Mouse (Mus musculus) heart, embryonic 12.5 days (tissue): ENCODE results near the gene Dctn3. TPM values are rescaled to one million over a fixed set of nuclear protein-coding genes. Genes with fewer than 3 reads are reported as not detected.

Source experiments
- ATAC-seq: fragments of 200-750 bp; cut with Nextera tagmentation; 2 replicates; pipeline ENCODE4 v1.8.0; 2017; ENCODE audit warnings: moderate TSS enrichment, moderate library complexity; ENCODE audit not compliant: insufficient number of reproducible peaks, low FRiP score
- H3K27ac ChIP-seq: fragments of 300-500 bp; sonication (generic); 2 replicates; pipeline ENCODE4 v1.5.1; 2016; ENCODE audit warnings: mild to moderate bottlenecking, moderate library complexity; ENCODE audit not compliant: poor library complexity, severe bottlenecking
- H3K27me3 ChIP-seq: fragments of 300-500 bp; sonication (generic); replicated peaks from 2 replicates; pipeline ENCODE4 v1.6.1; 2016; ENCODE audit warnings: mild to moderate bottlenecking, moderate library complexity
- H3K36me3 ChIP-seq: fragments of 300-500 bp; sonication (generic); 2 replicates; pipeline ENCODE4 v1.6.1; 2016; ENCODE audit warnings: mild to moderate bottlenecking, moderate library complexity
- H3K4me1 ChIP-seq: fragments of 300-500 bp; sonication (generic); replicated peaks from 2 replicates; pipeline ENCODE4 v1.6.1; 2016; ENCODE audit warnings: mild to moderate bottlenecking
- H3K4me2 ChIP-seq: fragments of 300-500 bp; sonication (generic); 2 replicates; pipeline ENCODE4 v1.6.1; 2016; ENCODE audit warnings: mild to moderate bottlenecking, moderate library complexity
- H3K4me3 ChIP-seq: fragments of 300-500 bp; sonication (generic); 2 replicates; pipeline ENCODE4 v1.5.1; 2016; ENCODE audit warnings: mild to moderate bottlenecking
- H3K9ac ChIP-seq: fragments of 300-500 bp; sonication (generic); 2 replicates; pipeline ENCODE4 v1.6.1; 2016; ENCODE audit warnings: mild to moderate bottlenecking, moderate library complexity
- H3K9me3 ChIP-seq: fragments of 300-500 bp; sonication (generic); replicated peaks from 2 replicates; pipeline ENCODE4 v1.6.1; 2016; ENCODE audit warnings: mild to moderate bottlenecking, moderate library complexity
- WGBS: fragments of 180-500 bp; shearing (Covaris S2); methylation state at CpG from one replicate; pipeline ENCODE4 v1.1.7; 2016; 5-methylcytosine and 5-hydroxymethylcytosine counted together
- polyA plus RNA-seq: library from polyadenylated mRNA; unstranded; fragments of >200 nt; fragmentation: Nextera tagmentation; extraction: Ambion mirVana; gene quantifications from 2 replicates; pipeline ENCODE4 v1.2.1, GENCODE M21; 2016

Gene Dctn3
- polyA plus RNA-seq, 1 experiment from 2014 or later: 118 TPM

DNA sequence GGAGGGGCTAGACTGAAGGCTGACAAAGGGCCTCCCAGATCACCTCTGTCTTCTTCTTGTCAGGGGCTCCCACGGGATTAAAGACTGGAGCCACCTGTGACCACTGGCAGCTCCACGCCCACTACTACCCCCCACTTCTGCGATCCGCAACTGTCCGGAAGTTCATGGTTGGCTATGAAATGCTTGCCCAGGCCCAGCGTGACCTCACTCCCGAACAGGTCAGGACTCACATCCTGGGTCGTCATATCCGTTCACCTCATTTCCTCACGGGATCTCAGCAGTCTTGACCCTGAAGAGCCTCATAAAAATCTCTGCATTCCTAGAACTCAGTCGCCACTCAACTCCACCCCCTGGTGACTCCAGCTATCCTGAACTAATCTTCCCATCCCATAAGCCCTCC, 35.1 kb upstream of the Dctn3 start:
- H3K9me3 ChIP-seq: no peaks in the 10 kb centered on the region
- H3K4me1 ChIP-seq: peaks cover 53% of the 10 kb centered on the region

DNA sequence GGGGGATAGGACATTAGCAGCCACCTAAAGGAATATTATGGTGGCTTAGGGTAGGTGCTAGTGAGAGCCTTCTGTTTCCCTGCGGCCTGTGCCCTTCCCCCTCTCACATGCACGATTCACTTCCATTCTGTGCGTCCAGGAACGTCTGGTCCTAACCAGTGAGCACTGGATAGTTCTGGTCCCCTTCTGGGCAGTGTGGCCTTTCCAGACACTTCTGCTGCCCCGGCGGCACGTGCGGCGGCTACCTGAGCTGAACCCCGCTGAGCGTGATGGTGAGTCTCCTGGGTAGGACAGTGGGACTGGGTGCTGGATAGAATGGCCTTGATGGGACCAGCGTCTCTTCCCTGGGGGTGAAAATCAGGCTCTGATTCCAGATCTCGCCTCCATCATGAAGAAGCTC, 34.4 kb upstream of the Dctn3 start:
- no peak overlapping the region for H3K27ac ChIP-seq
- no peak overlapping the region for H3K9ac ChIP-seq
- H3K4me3 ChIP-seq: no peak overlapping the region
- 90% methylated on average over 13 of the region's 13 CpGs for WGBS
- H3K9me3 ChIP-seq: no peaks in the 10 kb centered on the region
- ATAC-seq: no peak
- H3K27me3 ChIP-seq: no peaks in the 10 kb centered on the region
- peaks cover 22% of the 10 kb centered on the region for H3K36me3 ChIP-seq
- peaks cover 46% of the 10 kb centered on the region for H3K4me1 ChIP-seq
- H3K4me2 ChIP-seq: no peak overlapping the region

More for the DNA sequence above, 35.1 kb upstream of the Dctn3 start:
- 78% methylated on average over 11 of the region's 11 CpGs for WGBS
- Histone ChIP-seq H3K27me3 (no peaks in the 10 kb centered on the region), H3K36me3 (peaks cover 22% of the 10 kb centered on the region), H3K4me3 (no peak overlapping the region), H3K9ac (no peak overlapping the region), H3K4me2 (no peak overlapping the region), H3K27ac (no peak overlapping the region)
- no peak for ATAC-seq

DNA sequence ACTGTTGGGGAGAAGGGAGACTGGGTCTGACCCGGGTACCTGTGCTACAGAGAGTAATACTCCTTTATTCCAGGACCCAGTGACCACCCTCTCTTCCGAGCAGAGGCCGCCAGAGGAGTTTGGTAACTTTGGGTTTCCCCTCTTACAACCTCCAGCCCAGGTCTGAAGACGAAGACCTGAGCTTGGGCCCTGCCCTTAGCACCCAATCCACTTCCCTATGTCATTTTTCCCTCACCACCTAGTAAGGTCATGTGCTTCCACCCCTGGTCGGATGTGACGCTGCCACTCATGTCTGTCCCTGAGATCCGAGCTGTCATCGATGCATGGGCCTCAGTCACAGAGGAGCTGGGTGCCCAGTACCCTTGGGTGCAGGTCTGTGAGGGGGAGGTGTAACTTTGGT, 33.5 kb upstream of the Dctn3 start:
- Histone ChIP-seq H3K27ac (no peak overlapping the region; the same call in 1 of the 2 replicates), H3K9ac (peak overlapping the region; percentile 82), H3K4me1 (peaks cover 38% of the 10 kb centered on the region), H3K36me3 (peaks cover 22% of the 10 kb centered on the region), H3K4me2 (peak overlapping the region; percentile 76), H3K27me3 (no peaks in the 10 kb centered on the region), H3K4me3 (peak overlapping the region; percentile 73), H3K9me3 (no peaks in the 10 kb centered on the region)
- WGBS: 79% methylated on average over 8 of the region's 8 CpGs
- ATAC-seq: no peak

DNA sequence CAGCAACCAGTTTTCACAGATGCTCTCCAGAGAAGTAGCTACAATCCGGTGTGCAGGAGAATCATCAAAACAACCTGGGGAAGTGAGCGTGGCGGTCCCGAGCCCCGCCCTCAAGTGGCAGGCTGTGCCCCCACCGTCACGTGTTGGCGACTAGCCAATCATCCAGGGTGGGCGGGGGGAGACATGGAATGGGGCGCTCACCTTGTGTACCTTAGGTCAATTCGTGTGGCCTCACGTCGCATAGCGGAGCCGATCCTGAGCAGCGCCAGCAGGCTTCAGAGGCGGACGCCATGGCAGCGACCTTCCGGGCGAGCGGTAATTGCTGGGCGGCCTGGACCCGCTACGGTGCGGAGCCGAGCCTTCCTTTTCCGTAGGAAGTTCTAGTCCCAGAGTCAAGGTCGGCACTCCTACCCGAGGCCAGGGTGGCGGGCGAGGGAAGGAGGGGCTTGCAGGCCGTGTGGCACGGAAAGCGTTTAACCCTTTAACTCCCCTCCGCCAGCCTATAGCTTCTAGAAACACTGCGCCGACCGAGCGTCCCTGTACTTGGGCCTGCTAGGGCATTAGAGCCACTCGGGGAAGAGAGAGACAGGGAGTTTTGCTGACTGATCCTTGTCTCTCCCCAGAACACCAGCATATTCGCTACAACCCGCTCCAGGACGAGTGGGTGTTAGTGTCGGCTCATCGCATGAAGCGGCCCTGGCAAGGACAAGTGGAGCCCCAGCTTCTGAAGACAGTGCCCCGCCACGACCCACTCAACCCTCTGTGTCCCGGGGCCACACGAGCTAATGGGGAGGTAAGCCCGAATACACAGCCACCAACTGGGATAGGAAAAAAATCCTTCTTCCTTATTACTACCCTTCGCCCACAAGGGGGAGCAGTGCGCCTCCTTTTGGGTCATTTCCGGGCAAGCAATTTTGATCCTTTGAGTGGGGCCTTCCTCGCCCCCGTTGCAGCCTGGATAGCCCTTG, 32.7 kb upstream of the Dctn3 start, which contains the start of gene Sigmar1:
TSS of gene Sigmar1 (minus strand) at position 820 of the 968 bp plus-strand sequence.
- peak; percentile 85 for ATAC-seq
- Histone ChIP-seq H3K27me3 (no peaks in the 10 kb centered on the region), H3K27ac (peak within 1 kb of the TSS; percentile 88), H3K4me3 (peak within 1 kb of the TSS; percentile 73), H3K36me3 (peaks cover 22% of the 10 kb centered on the region), H3K4me1 (peaks cover 30% of the 10 kb centered on the region), H3K9me3 (no peaks in the 10 kb centered on the region), H3K9ac (peak within 1 kb of the TSS; percentile 82), H3K4me2 (peak within 1 kb of the TSS; percentile 76)
- WGBS: under 1% methylated on average over 57 of the region's 57 CpGs

DNA sequence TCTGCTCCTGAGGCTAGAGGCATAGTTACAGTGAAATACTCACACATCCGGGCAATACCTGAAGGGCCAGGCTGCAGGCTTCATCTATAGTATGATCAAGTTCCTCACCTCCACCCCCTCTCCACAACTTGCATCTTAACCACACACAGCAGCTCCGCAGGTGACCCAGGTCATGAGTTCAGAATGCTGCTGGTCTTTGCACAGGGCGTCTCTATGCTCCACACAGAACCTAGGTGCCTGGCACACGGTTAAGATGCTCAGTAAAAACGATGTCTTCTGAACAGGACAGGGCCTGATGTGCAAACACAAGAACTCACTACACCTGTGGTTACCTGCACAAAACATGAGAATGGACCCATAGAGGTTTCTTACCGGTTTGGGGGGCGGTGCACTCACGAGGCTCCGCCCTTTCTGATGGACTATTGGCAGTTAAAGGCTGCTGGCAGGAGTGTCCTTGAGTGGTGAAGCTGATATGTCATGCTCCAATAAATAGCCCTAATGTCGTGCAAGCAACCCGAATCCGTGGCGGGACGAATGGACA, 31.9 kb upstream of the Dctn3 start, which contains the start of gene Galt:
TSS of gene Galt (plus strand) at position 432 of the 541 bp plus-strand sequence.
- Histone ChIP-seq H3K4me1 (peaks cover 28% of the 10 kb centered on the region), H3K27me3 (no peaks in the 10 kb centered on the region), H3K36me3 (peaks cover 22% of the 10 kb centered on the region), H3K4me3 (peak within 1 kb of the TSS; percentile 73), H3K27ac (peak within 1 kb of the TSS; percentile 88), H3K4me2 (peak within 1 kb of the TSS; percentile 76), H3K9me3 (no peaks in the 10 kb centered on the region), H3K9ac (peak within 1 kb of the TSS; percentile 82)
- WGBS: 13% methylated on average over 14 of the region's 14 CpGs
- ATAC-seq: peak; percentile 69

DNA sequence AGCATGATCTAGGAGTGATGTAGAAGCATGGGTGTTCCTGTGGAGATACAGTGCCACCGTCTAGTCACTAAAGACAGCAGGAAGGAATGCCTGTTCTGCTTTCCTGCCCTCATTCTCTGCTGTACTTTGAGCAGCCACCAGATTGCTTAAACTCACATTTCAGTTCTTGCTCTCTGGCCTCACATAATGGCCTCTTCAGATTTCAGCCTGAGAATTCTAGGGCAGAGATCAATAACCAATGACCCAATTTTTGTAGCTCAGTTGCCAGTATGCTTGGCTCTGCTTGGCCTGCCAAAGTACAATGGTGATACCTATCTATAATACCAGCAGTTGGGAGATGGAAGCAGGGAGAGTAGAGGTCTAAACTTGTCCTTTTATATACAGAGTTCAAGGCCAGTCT, 22.1 kb upstream of the Dctn3 start:
- Histone ChIP-seq H3K9me3 (peaks cover 13% of the 10 kb centered on the region), H3K36me3 (peaks cover 23% of the 10 kb centered on the region), H3K4me1 (peaks cover 9% of the 10 kb centered on the region), H3K9ac (no peak overlapping the region), H3K4me3 (no peak overlapping the region), H3K4me2 (no peak overlapping the region), H3K27ac (no peak overlapping the region), H3K27me3 (no peaks in the 10 kb centered on the region)
- 71% methylated on average over 1 of the region's 1 CpGs for WGBS
- ATAC-seq: no peak

DNA sequence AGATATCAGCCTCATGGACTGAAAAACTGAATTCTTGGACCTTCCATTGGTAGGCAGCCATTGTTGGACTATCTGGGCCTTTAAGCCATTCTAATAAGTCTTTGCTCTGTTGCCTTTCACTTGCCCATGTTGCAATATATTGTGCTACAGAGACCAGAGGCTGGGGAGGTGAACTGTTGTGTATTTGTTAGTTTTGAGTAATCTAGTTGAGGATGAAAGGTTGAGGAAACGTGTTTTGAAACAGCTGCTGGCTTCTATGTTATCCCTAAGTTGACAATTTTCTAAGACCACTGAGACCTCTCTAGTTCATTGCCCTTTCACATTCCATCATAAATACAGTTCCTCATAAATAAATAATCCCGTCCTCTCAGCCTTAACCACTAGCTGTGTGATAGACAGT, 21.2 kb upstream of the Dctn3 start:
- H3K4me1 ChIP-seq: peaks cover 14% of the 10 kb centered on the region
- H3K4me2 ChIP-seq: no peak overlapping the region
- H3K4me3 ChIP-seq: no peak overlapping the region
- no peak for ATAC-seq
- peaks cover 13% of the 10 kb centered on the region for H3K9me3 ChIP-seq
- H3K9ac ChIP-seq: no peak overlapping the region
- peaks cover 28% of the 10 kb centered on the region for H3K36me3 ChIP-seq
- H3K27me3 ChIP-seq: no peaks in the 10 kb centered on the region
- 71% methylated on average over 2 of the region's 2 CpGs for WGBS
- no peak overlapping the region for H3K27ac ChIP-seq

DNA sequence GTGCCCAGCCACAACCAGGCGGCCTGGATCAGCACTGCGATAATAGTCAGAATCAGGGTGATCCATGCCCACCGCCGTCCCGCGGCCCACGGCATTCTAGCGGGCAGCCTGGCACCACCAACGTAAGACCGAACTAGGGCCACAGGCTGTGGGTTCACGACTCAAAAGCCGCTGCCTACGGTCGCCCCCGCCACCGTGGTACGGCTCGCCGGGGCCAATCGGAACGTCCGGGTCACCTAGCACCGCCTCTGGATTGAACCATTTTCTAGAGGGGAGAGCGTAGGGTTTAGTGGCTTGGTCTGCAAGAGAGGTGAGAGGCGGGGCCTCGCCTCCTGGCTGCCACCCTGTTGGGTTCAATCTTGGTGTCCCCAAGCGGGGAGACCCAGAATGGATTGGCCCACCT, 18.2 kb upstream of the Dctn3 start:
- ATAC-seq: peak; percentile 95
- Histone ChIP-seq H3K4me3 (peak overlapping the region; percentile 72), H3K9me3 (peaks cover 4% of the 10 kb centered on the region), H3K36me3 (peaks cover 16% of the 10 kb centered on the region), H3K9ac (peak overlapping the region; percentile 79), H3K27ac (peak overlapping the region; percentile 58), H3K27me3 (no peaks in the 10 kb centered on the region), H3K4me2 (peak overlapping the region; percentile 96), H3K4me1 (peaks cover 14% of the 10 kb centered on the region)
- under 1% methylated on average over 27 of the region's 27 CpGs for WGBS

DNA sequence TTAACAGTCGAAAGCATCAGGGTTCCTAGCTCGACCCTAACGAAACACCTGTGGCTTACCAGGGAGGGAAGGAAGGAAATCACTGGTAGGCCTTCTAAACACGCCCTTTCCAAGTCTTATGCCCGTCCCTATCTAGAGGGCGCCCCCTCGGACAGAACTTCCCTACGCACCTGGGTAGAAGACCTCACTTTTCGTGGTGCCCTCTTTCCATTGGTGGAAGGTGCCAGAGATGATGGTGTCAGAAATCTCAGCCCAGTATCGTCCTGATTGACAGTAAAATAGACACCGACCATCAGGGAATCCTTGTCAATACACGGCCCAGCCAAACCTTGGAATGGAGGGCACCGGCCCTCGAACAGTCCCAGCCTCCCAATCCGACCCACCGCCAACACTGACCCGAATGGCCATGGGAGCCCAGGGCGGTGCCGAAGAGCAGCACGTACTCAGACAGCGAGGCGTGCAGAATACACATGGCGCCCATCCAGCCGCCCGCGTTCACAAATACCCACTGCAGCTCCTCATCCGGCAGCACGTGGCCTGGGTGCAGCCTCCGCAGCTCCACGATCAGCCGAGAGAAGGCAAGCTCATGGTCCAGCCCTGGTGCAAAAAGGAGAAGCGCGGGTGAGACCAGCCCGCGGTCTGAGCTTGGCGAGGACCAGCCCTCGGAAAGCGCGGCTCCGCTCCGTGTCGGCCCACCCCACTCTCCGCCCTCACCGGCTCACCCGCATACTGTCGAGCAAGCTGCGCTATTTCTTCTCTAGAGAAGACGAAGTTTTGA, 17.6 kb upstream of the Dctn3 start:
- ATAC-seq: peak; percentile 78
- peak overlapping the region; percentile 79 for H3K9ac ChIP-seq
- H3K27ac ChIP-seq: peak overlapping the region; percentile 58
- peaks cover 14% of the 10 kb centered on the region for H3K4me1 ChIP-seq
- H3K9me3 ChIP-seq: peaks cover 3% of the 10 kb centered on the region; the same call in 1 of the 2 replicates
- peaks cover 14% of the 10 kb centered on the region for H3K36me3 ChIP-seq
- no peaks in the 10 kb centered on the region for H3K27me3 ChIP-seq
- peak overlapping the region; percentile 96 for H3K4me2 ChIP-seq
- peak overlapping the region; percentile 72 for H3K4me3 ChIP-seq
- WGBS: under 1% methylated on average over 48 of the region's 48 CpGs

DNA sequence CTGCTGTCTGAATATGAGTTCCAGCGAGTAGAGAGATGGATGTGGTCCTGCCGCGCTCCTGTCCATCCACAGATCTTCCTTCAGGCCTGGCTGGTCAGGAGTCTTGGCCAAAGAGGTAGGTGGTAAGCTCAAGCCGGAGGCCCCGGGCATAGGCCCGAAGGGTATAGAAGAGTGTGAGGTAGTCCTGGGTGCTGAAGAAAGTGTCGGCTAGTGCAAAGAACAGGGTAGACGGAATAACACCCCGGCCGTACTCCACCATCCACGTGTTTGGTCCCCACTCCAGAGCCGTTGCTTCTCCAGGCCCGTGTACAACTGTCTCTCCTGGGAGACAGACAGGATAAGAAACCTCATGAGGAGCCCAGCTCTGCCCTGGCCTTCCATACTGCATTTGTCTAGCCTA, 16.3 kb upstream of the Dctn3 start:
- no peak overlapping the region for H3K4me3 ChIP-seq
- WGBS: 93% methylated on average over 13 of the region's 13 CpGs
- H3K27ac ChIP-seq: no peak overlapping the region
- 0 out of 2 replicates have a peak overlapping the region, but pooled peaks have one; percentile 48 for H3K9ac ChIP-seq
- no peak overlapping the region for H3K4me2 ChIP-seq
- peaks cover 6% of the 10 kb centered on the region; the same call in 1 of the 2 replicates for H3K9me3 ChIP-seq
- H3K36me3 ChIP-seq: peaks cover 14% of the 10 kb centered on the region
- H3K4me1 ChIP-seq: peaks cover 14% of the 10 kb centered on the region
- ATAC-seq: no peak
- H3K27me3 ChIP-seq: no peaks in the 10 kb centered on the region; the same call in 1 of the 2 replicates
